Mouse (Mus musculus) gastrocnemius, adult 8-10 months (tissue): ENCODE measurements at regions not wholly inside any gene's neighbourhood (a gene's known extent, or its start where the extent isn't known, plus 50 kb on each side); places are given as distances from the start of the nearest gene placed in this dataset.

Experiments
- DNase-seq, 2 experiments: peaks; one replicate each; pipeline ENCODE4 v3.0.0; 2022; ENCODE audit warnings: low spot score in 2 of 2

DNA sequence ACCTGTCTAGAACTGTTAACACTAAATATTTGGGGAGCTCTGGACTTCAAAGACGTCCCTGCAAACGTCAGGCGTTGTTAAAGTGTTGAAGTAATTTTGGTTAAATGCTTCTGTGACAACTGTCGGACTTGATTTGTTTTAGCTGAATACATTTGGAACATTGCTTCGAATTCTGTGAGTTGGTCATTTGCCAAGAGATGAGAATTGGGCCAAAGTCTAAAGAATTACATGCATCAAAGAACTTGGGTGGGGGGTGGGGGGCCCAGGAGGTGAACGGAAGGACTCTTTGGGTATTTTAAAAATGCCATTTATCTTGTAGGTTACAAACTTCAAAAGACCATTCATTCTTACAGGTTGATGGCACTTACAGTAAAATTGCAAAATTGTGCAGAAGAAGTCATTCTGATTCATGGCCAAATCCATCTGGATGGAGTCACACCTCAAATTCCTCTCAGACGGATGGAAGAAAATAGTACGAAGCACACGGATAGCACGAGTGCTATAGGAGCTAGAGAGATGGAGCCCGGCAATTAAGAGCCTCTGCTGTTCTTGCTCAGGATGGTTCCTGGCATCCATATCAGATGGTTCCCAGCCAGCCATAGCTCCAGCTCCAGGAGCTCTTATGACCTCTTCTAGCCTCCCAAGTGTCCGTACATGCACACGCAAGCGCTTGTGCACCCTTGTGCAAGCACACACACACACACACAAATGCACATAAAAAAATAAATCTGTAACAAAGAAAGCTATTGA, 144.5 kb upstream of the Irx5 start:
- DNase-seq, result no peak

DNA sequence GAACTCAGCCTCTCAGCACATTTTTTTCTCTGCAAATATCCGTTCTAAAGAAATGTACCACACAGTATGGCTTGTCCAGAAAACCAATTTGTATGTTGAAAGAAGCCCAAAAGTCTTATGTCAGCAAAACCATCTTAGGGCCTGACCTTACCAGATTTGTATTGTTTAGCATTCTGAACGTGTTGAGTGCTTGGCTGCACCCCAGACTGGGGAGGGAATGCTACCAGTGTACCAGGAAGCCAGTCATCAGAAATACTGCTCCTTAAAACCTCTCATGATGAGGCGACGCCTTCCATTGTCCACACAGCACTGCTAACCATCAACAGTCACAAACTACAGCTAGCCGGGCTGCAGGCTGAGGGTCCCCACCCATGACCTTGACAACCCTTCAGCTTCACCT, 148.3 kb upstream of the Irx5 start:
- DNase-seq, result no peak

DNA sequence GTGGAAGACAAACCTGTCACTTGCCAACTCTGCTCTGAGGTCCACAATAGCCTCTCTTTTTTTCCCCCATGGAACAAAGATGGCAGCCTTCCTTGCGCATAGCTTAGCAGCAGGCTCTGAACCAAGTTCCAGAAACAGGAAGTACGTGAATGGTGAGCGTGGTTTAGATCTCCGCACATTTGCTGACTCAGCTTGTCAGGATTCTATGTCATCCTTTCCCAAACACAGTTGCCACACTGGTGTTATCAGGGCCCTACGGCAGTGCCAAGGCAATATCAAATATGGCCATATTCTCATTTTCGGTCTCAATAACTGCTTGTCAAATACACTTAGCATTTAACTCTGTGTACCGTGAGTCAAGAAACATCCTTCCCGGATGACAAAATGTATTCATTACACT, 161.8 kb upstream of the Irx5 start:
- no peak for DNase-seq

- no peak for DNase-seq
Measured at GRCm38 (mm10) chr8:92194065-92194464, 163.4 kb upstream of the Irx5 start.

- DNase-seq, result no peak
Measured at GRCm38 (mm10) chr8:92190261-92191025, 167.0 kb upstream of the Irx5 start.

DNA sequence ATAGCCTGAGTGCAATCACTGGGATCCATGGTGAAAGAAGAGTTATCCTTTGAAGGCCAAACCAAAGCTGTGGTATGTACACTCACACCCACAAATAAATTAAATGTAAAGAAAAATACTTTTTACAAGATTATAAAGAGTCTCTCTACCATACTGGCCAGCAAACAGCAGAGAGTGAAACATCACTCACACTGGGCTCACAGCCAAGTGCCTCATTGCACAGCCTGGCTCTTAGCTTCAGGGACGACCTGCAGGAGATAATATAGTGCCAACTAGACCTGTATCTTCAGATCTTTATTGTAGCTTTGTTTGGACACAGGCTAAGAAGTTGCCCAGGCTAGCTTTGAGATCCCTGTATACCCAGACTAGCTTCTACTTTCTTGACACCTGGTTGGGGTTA, 174.1 kb upstream of the Irx5 start:
- no peak for DNase-seq

DNA sequence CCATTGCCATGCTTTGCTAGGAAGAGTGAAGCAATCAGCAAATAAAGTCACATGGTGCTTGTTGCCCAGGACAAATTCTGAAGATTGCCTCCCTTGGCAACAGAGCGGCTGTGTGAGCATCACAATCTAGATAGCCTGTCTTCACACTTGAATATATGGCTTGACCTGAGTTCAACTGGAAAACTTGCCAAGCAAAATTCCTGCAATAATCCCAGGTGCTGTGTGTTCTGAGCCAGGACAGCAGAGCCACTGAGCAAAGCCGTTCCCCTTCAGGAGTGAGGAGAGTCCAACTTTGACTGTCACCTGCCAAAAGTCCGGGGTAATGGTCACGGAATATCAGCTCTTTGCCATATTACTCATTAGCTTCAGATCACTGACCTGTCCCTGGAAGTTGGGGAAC, 176.8 kb upstream of the Irx5 start:
- no peak for DNase-seq

- no peak for DNase-seq
Measured at GRCm38 (mm10) chr8:92179327-92179726, 178.1 kb upstream of the Irx5 start.

- no peak for DNase-seq
Measured at GRCm38 (mm10) chr8:92176101-92176500, 181.3 kb upstream of the Irx5 start.

DNA sequence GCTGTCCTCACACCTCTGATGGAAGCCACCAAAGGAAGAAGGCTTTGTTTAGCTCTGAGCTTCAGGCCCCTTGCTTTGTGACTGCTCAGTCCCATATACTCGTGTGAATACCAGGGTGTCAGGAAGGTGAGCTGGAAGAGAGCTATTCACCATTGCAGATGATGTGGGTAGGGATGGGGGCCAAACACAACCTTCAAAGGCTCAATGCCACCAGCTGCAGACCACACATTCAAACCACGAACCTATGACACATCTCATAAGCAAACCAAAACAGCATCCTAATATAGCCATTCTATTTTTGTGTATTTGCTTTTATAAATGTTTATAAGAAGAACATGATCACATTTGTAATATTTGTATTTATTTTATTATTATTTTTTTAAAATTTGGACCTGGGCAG, 183.3 kb upstream of the Irx5 start:
- DNase-seq, result no peak

- no peak for DNase-seq
Measured at GRCm38 (mm10) chr8:92171578-92171977, 185.8 kb upstream of the Irx5 start.

GRCm38 (mm10) chr8:92167340-92167783, 190.1 kb upstream of the Irx5 start:
- DNase-seq, result no peak

DNA sequence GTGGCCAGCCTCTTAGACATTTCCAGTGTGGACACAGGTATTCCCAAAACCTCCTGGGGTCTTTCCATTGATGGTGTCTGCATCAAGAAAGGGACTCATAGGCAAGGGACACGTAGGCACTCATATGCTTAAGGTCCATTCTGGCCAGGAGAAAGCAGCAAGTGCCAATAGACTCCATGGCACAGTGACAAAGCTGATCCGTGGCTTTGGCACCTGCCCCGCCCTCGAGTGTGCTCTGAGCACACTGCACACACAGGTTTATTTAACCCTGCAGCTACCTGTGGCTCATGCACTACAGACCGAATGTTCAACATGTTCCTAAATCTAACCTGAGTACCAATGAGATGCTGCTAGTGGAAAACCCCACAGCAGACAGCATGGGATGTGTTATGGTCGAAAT, 192.1 kb upstream of the Irx5 start:
- no peak for DNase-seq

DNA sequence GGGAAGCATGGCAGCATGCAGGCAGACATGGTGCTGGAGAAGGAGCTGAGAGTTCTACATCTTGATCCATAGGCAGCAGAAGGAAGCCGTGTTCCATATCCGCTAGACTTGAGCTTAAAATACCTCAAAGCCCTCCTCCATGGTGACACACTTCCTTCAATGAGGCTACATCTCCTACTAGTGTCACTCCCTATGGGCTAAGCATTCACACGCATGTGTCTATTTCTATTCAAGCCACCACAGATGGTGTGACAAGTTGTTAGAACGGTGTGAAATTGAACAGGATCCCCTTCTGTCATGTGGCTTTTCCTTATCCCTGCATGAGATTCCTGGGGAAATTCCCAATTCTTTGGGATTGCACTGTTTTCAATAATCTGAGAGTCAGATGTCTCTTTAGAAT, 192.9 kb upstream of the Irx5 start:
- no peak for DNase-seq

- DNase-seq, result no peak
Measured at GRCm38 (mm10) chr8:92161002-92161401, 196.4 kb upstream of the Irx5 start.

- no peak for DNase-seq
Measured at GRCm38 (mm10) chr8:92158219-92158618, 199.2 kb upstream of the Irx5 start.

DNA sequence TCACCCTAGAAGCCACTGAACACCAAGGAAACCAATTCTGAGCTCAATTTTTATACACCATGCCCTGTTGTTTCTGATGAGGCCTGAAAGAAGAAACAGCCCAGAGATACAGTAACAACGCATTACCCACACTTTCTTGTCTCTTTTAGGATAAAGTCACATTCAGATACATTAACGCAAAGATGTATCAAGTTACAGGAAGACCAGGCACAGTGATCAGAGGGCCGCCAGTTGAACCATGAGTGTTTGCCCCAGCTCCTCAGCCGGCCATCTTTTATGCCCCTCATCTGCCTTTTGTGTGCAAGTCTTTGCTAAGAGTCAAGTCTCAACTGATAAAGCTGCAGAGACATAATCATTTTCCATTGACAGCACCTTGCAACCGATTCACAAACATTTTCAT, 204.9 kb upstream of the Irx5 start:
- DNase-seq, result no peak

- no peak for DNase-seq
Measured at GRCm38 (mm10) chr8:92147672-92148071, 209.8 kb upstream of the Irx5 start.

DNA sequence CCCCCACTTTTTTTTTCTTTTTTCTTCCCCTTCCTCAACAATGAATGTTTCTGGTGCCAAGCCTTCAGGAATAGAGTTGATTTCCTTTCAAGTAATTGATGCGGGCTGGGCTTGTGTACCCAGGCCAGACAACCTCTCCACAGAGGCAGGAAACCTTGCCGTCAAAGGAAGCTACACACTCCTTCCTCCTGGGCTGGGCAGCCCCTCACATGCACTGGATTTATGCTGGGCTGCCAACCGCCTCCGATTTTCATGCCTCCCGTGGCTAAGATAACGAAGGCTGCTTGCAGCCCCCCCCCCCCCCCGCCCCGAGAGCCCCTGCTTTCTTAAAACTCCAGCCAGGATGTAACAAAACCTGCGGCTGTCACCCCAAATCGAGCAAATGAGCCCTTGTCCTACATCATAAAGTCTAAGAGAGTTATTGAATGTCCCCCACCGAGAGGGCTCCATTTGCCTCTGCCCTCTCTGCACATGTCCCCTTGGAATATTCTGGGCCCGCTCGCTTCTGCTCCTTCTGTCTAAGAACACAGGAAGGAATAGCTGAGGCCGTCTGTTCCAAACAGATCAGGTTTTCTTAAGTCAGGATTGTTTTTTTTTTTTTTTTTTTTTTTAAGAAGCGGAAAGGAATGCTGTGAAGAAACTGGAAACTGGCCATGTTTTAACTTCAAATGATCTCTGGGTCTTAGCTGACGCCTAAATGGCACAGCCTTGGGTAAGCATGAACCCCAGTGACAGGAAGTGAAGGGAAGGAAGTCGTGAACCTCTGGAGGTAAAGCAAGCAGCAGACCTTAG, 220.1 kb upstream of the Irx5 start:
- DNase-seq, result no peak

- no peak for DNase-seq
Measured at GRCm38 (mm10) chr8:92136413-92136812, 221.0 kb upstream of the Irx5 start.

GRCm38 (mm10) chr8:92134434-92134833, 223.0 kb upstream of the Irx5 start:
- no peak for DNase-seq
